Mouse (Mus musculus): ENCODE results near the gene Madcam1.
A peak's percentile ranks its signal among the peaks of the same experiment; 100 is the strongest.

Gene Madcam1

GRCm38 (mm10) chr10:79668076-79668475, 3.7 kb downstream of the Madcam1 start:
- DNase-seq (ENCODE audit: low spot score), result no peak

- peak; percentile 83 for DNase-seq (ENCODE audit: low spot score)
These were observed 4.6 kb downstream of the Madcam1 start, which contains the start of gene Tpgs1 for GRCm38 (mm10) chr10:79668771-79669575. Gene Tpgs1 (plus strand): TSS chr10:79669369.

- DNase-seq (ENCODE audit: low spot score), result peak; percentile 70
These were observed 5.3 kb downstream of the Madcam1 start for GRCm38 (mm10) chr10:79669576-79670057.

GRCm38 (mm10) chr10:79670071-79670888, 5.9 kb downstream of the Madcam1 start:
- DNase-seq (ENCODE audit: low spot score), result no peak

GRCm38 (mm10) chr10:79671396-79672087, 7.2 kb downstream of the Madcam1 start:
- DNase-seq (ENCODE audit: low spot score), result no peak

- DNase-seq (ENCODE audit: low spot score), result no peak
These were observed 7.7 kb downstream of the Madcam1 start for GRCm38 (mm10) chr10:79672088-79672455.

GRCm38 (mm10) chr10:79673054-79673453, 8.7 kb downstream of the Madcam1 start:
- no peak for DNase-seq (ENCODE audit: low spot score)

GRCm38 (mm10) chr10:79675346-79676035, 11.1 kb downstream of the Madcam1 start:
- no peak for DNase-seq (ENCODE audit: low spot score)

- DNase-seq (ENCODE audit: low spot score), result no peak
These were observed 16.5 kb downstream of the Madcam1 start for GRCm38 (mm10) chr10:79680606-79681495.

GRCm38 (mm10) chr10:79681591-79682245, 17.4 kb downstream of the Madcam1 start, which contains the start of gene Cdc34:
Gene Cdc34 (plus strand): TSS chr10:79682195.
- peak; percentile 99 for DNase-seq (ENCODE audit: low spot score)

- DNase-seq (ENCODE audit: low spot score), result no peak
These were observed 18.2 kb downstream of the Madcam1 start for GRCm38 (mm10) chr10:79682551-79682915.

GRCm38 (mm10) chr10:79682916-79683582, 18.7 kb downstream of the Madcam1 start:
- DNase-seq (ENCODE audit: low spot score), result peak; percentile 60

GRCm38 (mm10) chr10:79683726-79684640, 19.6 kb downstream of the Madcam1 start:
- no peak for DNase-seq (ENCODE audit: low spot score)

GRCm38 (mm10) chr10:79684770-79685600, 20.6 kb downstream of the Madcam1 start:
- no peak for DNase-seq (ENCODE audit: low spot score)

- no peak for DNase-seq (ENCODE audit: low spot score)
These were observed 21.9 kb downstream of the Madcam1 start for GRCm38 (mm10) chr10:79686219-79686618.

- no peak for DNase-seq (ENCODE audit: low spot score)
These were observed 22.3 kb downstream of the Madcam1 start for GRCm38 (mm10) chr10:79686691-79687090.

- no peak for DNase-seq (ENCODE audit: low spot score)
These were observed 23.2 kb downstream of the Madcam1 start for GRCm38 (mm10) chr10:79687513-79687912.
